Mouse (Mus musculus) CH12.LX (cell line): Measurements from ENCODE around the gene Dhx9. TPM values are rescaled to one million over a fixed set of nuclear protein-coding genes. Genes with fewer than 3 reads are reported as not detected.
A peak's percentile ranks its signal among the peaks of the same experiment; 100 is the strongest.

Experiments
- DNase-seq: peaks from one replicate; pipeline ENCODE4 v3.0.0-alpha.2; 2013; ENCODE audit errors: extremely low read depth
- H3K27ac ChIP-seq: 2 replicates; pipeline ENCODE4 v1.5.1; 2012; ENCODE audit warnings: low read depth, mild to moderate bottlenecking, control low read depth, moderate library complexity; ENCODE audit not compliant: insufficient read depth
- H3K27me3 ChIP-seq: replicated peaks from 2 replicates; pipeline ENCODE3; 2012; ENCODE audit warnings: inconsistent platforms
- H3K36me3 ChIP-seq, 2 experiments: replicated peaks in 1 of 2; 2 replicates each; pipeline versions ENCODE3 to v1.6.1; 2012; ENCODE audit warnings: inconsistent platforms in 1 of 2, low read length in 1 of 2, mild to moderate bottlenecking in 1 of 2, mixed read lengths in 1 of 2, moderate library complexity in 1 of 2; ENCODE audit not compliant: control insufficient read depth in 1 of 2, insufficient read depth in 1 of 2
- H3K4me1 ChIP-seq, 2 experiments: 2 replicates each; pipeline ENCODE4 v1.6.1; 2012; ENCODE audit warnings: inconsistent platforms in 1 of 2, moderate library complexity in 1 of 2; ENCODE audit not compliant: insufficient read depth in 2 of 2, control insufficient read depth in 1 of 2
- H3K4me2 ChIP-seq: 2 replicates; pipeline ENCODE4 v1.6.1; 2012; ENCODE audit warnings: low read depth, mild to moderate bottlenecking, control low read depth; ENCODE audit not compliant: poor library complexity, insufficient read depth, severe bottlenecking
- H3K4me3 ChIP-seq, 3 experiments: fragments of 150-350 bp in 1 of 3; sonication (generic) in 1 of 3; replicated peaks in 1 of 3; 2 replicates each; pipeline versions ENCODE3 to v1.5.1; 2011 to 2012; ENCODE audit warnings: low read depth in 2 of 3, low read length in 2 of 3, mild to moderate bottlenecking in 2 of 3, moderate library complexity in 2 of 3, control low read depth in 1 of 3, improper control_type of control experiment in 1 of 3, inconsistent platforms in 1 of 3, mixed read lengths in 1 of 3; ENCODE audit not compliant: poor library complexity in 1 of 3
- H3K79me2 ChIP-seq: replicated peaks from 2 replicates; pipeline ENCODE4 v1.6.1; 2012; ENCODE audit warnings: mild to moderate bottlenecking, moderate library complexity; ENCODE audit not compliant: control insufficient read depth, poor library complexity, insufficient read depth, severe bottlenecking; ENCODE audit errors: extremely low read depth
- H3K9ac ChIP-seq: 2 replicates; pipeline ENCODE4 v1.6.1; 2012; ENCODE audit warnings: low read depth, mild to moderate bottlenecking, control low read depth, moderate library complexity; ENCODE audit not compliant: insufficient read depth
- H3K9me3 ChIP-seq: replicated peaks from 2 replicates; pipeline ENCODE3; 2012; ENCODE audit warnings: low read length, inconsistent platforms, mixed read lengths
- CHD2 ChIP-seq: IDR thresholded peaks from 2 replicates; pipeline ENCODE4 v1.6.1; 2011; ENCODE audit warnings: low read length, improper control_type of control experiment
- CTCF ChIP-seq, 2 experiments: IDR thresholded peaks in 1 of 2; conservative IDR thresholded peaks in 1 of 2; 2 replicates each; pipeline ENCODE4 v1.5.1; 2011 to 2012; ENCODE audit warnings: low read depth in 2 of 2, low read length in 2 of 2, improper control_type of control experiment in 1 of 2, inconsistent platforms in 1 of 2, mild to moderate bottlenecking in 1 of 2, moderate library complexity in 1 of 2
- E2F4 ChIP-seq: IDR thresholded peaks from 2 replicates; pipeline ENCODE4 v1.6.1; 2011; ENCODE audit warnings: low read depth, low read length, improper control_type of control experiment; ENCODE audit not compliant: insufficient replicate concordance
- ELF1 ChIP-seq: IDR thresholded peaks from 2 replicates; pipeline ENCODE4 v1.6.1; 2014; ENCODE audit warnings: low read depth, mild to moderate bottlenecking, inconsistent platforms, low read length, improper control_type of control experiment
- EP300 ChIP-seq: IDR thresholded peaks from 2 replicates; pipeline ENCODE4 v1.6.1; 2011; ENCODE audit warnings: low read length, improper control_type of control experiment
- ETS1 ChIP-seq: conservative IDR thresholded peaks from 2 replicates; pipeline ENCODE4 v1.6.1; 2012; ENCODE audit warnings: low read depth, mild to moderate bottlenecking, inconsistent platforms, low read length, improper control_type of control experiment, moderate library complexity
- JUN ChIP-seq: IDR thresholded peaks from 2 replicates; pipeline ENCODE4 v1.6.1; 2011; ENCODE audit warnings: low read depth, mild to moderate bottlenecking, low read length, improper control_type of control experiment, moderate library complexity; ENCODE audit not compliant: insufficient read depth
- KAT2A ChIP-seq: IDR thresholded peaks from 2 replicates; pipeline ENCODE4 v1.6.1; 2012; ENCODE audit warnings: low read length, improper control_type of control experiment, inconsistent platforms; ENCODE audit not compliant: insufficient replicate concordance
- MAFK ChIP-seq: IDR thresholded peaks from 2 replicates; pipeline ENCODE4 v1.6.1; 2011; ENCODE audit warnings: low read length, improper control_type of control experiment; ENCODE audit not compliant: insufficient replicate concordance
- MAX ChIP-seq: IDR thresholded peaks from 2 replicates; pipeline ENCODE4 v1.6.1; 2011; ENCODE audit warnings: low read length, improper control_type of control experiment
- RAD21 ChIP-seq: IDR thresholded peaks from 2 replicates; pipeline ENCODE4 v1.6.1; 2011; ENCODE audit warnings: low read depth, mild to moderate bottlenecking, low read length, improper control_type of control experiment, moderate library complexity
- RCOR1 ChIP-seq: conservative IDR thresholded peaks from 2 replicates; pipeline ENCODE4 v1.6.1; 2012; ENCODE audit warnings: low read depth, mild to moderate bottlenecking, inconsistent platforms, low read length, improper control_type of control experiment
- SIN3A ChIP-seq: IDR thresholded peaks from 2 replicates; pipeline ENCODE4 v1.6.1; 2012; ENCODE audit warnings: low read length, improper control_type of control experiment, inconsistent platforms
- SMC3 ChIP-seq: IDR thresholded peaks from 2 replicates; pipeline ENCODE4 v1.6.1; 2011; ENCODE audit warnings: low read depth, low read length, improper control_type of control experiment
- UBTF ChIP-seq: IDR thresholded peaks from 2 replicates; pipeline ENCODE4 v1.6.1; 2012; ENCODE audit warnings: low read depth, mild to moderate bottlenecking, inconsistent platforms, low read length, improper control_type of control experiment, moderate library complexity
- ZKSCAN1 ChIP-seq: IDR thresholded peaks from 2 replicates; pipeline ENCODE4 v1.6.1; 2012; ENCODE audit warnings: low read depth, inconsistent platforms, low read length, improper control_type of control experiment, borderline replicate concordance
- ZNF384 ChIP-seq: IDR thresholded peaks from 2 replicates; pipeline ENCODE4 v1.6.1; 2012; ENCODE audit warnings: low read depth, low read length, improper control_type of control experiment, inconsistent platforms
- dilution Hi-C: fragments of 300-500 bp; cut with MboI; formaldehyde crosslinking; loops from 2 replicates; pipeline ENCODE4 v1.14.3; 2020; ENCODE audit warnings: low sequenced_read_pairs; ENCODE audit not compliant: extremely low pct_unique_long_range_greater_than_20kb, extremely low pct_ligation_motif_present
- in situ Hi-C: fragments of 300-500 bp; cut with MboI; formaldehyde crosslinking; loops from 3 replicates; pipeline ENCODE4 v1.14.3; 2019; ENCODE audit warnings: low sequenced_read_pairs, low pct_ligation_motif_present, low pct_unique_long_range_greater_than_20kb, mixed read lengths
- polyA plus RNA-seq: library from polyadenylated mRNA; unstranded; fragments of >175 nt; gene quantifications from 2 replicates; pipeline ENCODE4 v1.2.1, GENCODE M21; 2012; ENCODE audit warnings: low read depth; ENCODE audit not compliant: insufficient read length
- total RNA-seq, 2 experiments: library from RNA; depleted of rRNA; stranded (reverse); fragments of 300-350 nt in 1 of 2; fragments of >200 nt in 1 of 2; gene quantifications; 2 replicates each; pipeline ENCODE4 v1.2.3; 2012 to 2014

The Dhx9 gene
- total and polyA plus RNA-seq, 3 experiments, result 55.4 to 233 (median 98.8) TPM

DNA sequence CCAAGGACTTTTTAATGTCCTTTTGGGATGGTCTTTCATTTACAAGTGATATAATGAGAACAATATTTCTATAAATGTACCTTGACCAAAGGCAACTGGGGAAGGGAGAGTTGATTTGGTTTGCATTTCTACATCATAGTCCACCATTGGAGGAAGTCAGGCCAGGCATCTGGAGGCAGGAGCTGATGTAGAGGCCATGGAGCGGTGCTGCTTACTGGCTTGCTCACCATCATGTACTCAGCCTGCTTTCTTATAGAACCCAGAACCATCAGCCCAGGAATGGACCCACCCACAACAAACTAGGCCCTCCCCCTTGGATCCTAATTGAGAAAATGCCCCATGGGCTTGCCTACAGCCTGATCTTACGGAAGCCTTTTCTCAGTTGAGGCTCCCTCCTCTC lies 55.1 kb downstream of the Dhx9 start:
- in situ Hi-C loops, result no loop called here
- dilution Hi-C loops, result no loop called here

DNA sequence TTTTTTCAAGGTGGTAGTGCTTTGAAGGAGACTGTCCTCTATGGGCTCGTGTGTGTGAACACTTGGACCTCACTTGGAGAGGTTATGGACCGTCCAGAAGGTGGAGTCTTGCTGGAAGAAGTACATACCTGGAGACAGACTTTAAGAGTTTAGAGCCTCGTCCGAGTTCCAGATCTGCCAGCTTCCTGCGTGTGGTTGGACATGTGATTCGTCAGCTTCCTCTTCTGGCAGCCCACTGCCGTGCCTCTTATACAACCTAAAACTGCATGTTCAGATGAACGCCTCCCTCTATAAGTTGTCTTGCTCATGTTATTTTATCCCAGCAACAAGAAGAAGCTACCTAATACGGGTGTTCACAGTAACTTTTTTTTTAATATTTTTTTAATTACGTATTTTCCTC lies 55.8 kb downstream of the Dhx9 start:
- in situ Hi-C loops, result no loop called here
- TF ChIP-seq MAX (peak; percentile 52), ZNF384 (no peak)
- H3K27ac ChIP-seq, result no peak overlapping the region
- H3K4me1 ChIP-seq, result peaks cover 1 to 17% of the 10 kb centered on the region in 2 experiments; a peak in 3 of 4 replicates
- DNase-seq, result no peak
- H3K79me2 ChIP-seq, result no peaks in the 10 kb centered on the region
- no peak overlapping the region for H3K4me2 ChIP-seq
- H3K9me3 ChIP-seq, result no peaks in the 10 kb centered on the region
- no peaks in the 10 kb centered on the region for H3K36me3 ChIP-seq
- dilution Hi-C loops, result no loop called here
- H3K4me3 ChIP-seq, result no peak overlapping the region
- no peaks in the 10 kb centered on the region for H3K27me3 ChIP-seq
- no peak overlapping the region for H3K9ac ChIP-seq

More for the DNA sequence above, 55.1 kb downstream of the Dhx9 start:
- Histone ChIP-seq H3K27me3 (no peaks in the 10 kb centered on the region), H3K4me1 (peaks cover 0 to 11% of the 10 kb centered on the region in 2 experiments; a peak in 1 of 4 replicates), H3K79me2 (no peaks in the 10 kb centered on the region), H3K9ac (no peak overlapping the region), H3K36me3 (no peaks in the 10 kb centered on the region), H3K27ac (no peak overlapping the region), H3K4me3 (no peak overlapping the region), H3K9me3 (no peaks in the 10 kb centered on the region), H3K4me2 (no peak overlapping the region)
- TF ChIP-seq RAD21 (no peak), SIN3A (no peak), MAFK (no peak), CTCF (conservative IDR thresholded peaks at IDR 0.05 in 1 of 2, IDR thresholded peaks at IDR 0.05 in 1 of 2; ENCODE audit: low read depth in 2 of 2, low read length in 2 of 2) (no peak), RCOR1 (no peak), SMC3 (no peak), CHD2 (no peak), ELF1 (no peak), E2F4 (no peak), EP300 (no peak), ZKSCAN1 (no peak), UBTF (no peak), JUN (no peak), ETS1 (no peak), KAT2A (no peak)
- DNase-seq, result no peak
